Mouse (Mus musculus): Measurements from ENCODE around the gene Prrc2b.

DNA sequence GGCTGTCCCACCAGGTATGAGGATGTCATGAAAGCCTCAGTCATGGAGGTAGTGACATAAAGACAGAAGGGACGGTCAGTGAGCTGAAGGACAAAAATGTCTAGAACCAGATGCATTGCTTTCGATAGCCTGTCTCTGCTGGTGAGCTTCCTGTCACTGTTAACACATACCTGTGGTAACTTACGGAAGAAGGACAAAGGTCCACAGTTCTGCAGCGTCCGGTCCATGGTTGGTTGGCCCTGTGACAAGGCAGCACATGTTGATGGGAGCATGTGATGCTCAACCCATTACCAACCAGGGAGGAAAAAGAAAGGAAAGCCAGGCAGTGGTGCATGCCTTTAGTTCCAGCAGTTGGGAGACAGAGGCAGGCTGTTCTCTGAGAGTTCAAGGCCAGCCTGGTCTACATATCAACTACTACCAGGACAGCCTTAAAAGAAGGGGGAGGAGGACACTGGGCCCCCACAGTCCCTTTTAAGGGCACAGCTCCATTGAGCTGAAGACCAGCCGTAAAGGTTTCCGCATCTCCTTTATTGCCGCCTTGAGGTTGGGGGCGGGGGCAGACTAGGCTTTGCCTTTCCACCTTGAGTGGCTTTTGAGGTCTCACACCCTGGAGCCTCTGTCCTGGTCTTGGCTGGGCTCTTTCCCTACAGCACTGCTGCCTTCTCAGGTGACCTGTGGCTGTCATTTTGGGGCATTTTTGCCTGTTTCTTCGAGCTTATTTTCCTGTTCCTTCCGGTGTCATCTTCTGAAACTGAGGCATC lies 14.3 kb downstream of the Prrc2b start:
- TF ChIP-seq CTCF (IDR thresholded peaks at IDR 0.05; ENCODE audit: control insufficient read depth, insufficient read depth, low read length): no peak
- no peak for TF ChIP-seq POLR2A (IDR thresholded peaks at IDR 0.05; ENCODE audit: borderline replicate concordance, control insufficient read depth, low read depth, low read length)
